Mouse (Mus musculus) cortical plate, adult 2 months (tissue): ENCODE measurements around the gene Prss33. TPM values are rescaled to one million over a fixed set of nuclear protein-coding genes. Genes with fewer than 3 reads are reported as not detected.

Experiments used
- H3K27ac ChIP-seq: fragments of 200-500 bp; 2 replicates; pipeline ENCODE4 v1.5.1; 2012; ENCODE audit warnings: low read length, control low read depth, inconsistent platforms; ENCODE audit not compliant: insufficient read depth
- H3K4me1 ChIP-seq: fragments of 200-500 bp; 2 replicates; pipeline ENCODE4 v1.6.1; 2011; ENCODE audit warnings: low read length; ENCODE audit not compliant: control insufficient read depth, insufficient read depth
- H3K4me3 ChIP-seq: fragments of 200-500 bp; 2 replicates; pipeline ENCODE4 v1.5.1; 2011; ENCODE audit warnings: mild to moderate bottlenecking, low read length, control low read depth; ENCODE audit not compliant: insufficient read depth
- CTCF ChIP-seq: fragments of 200-500 bp; IDR thresholded peaks from 2 replicates; pipeline ENCODE4 v1.5.1; 2011; ENCODE audit warnings: mild to moderate bottlenecking, control low read depth, low read length; ENCODE audit not compliant: insufficient read depth; ENCODE audit errors: extremely low read depth
- POLR2A ChIP-seq: fragments of 200-500 bp; IDR thresholded peaks from 2 replicates; pipeline ENCODE4 v1.6.1; 2011; ENCODE audit warnings: mild to moderate bottlenecking, low read length, control low read depth; ENCODE audit not compliant: insufficient read depth; ENCODE audit errors: extremely low read depth
- polyA plus RNA-seq: library from polyadenylated mRNA; depleted of rRNA; stranded (reverse); fragments of >200 nt; gene quantifications from 2 replicates; pipeline ENCODE4 v1.2.3, GENCODE M21; 2012; rRNA removed

Prss33 gene
- polyA plus RNA-seq, 1 experiment, result not detected

- 0 out of 2 replicates have a peak, but pooled peaks cover 1% of the 10 kb centered on the region for H3K4me1 ChIP-seq
- no peak overlapping the region for H3K4me3 ChIP-seq
- TF ChIP-seq POLR2A, result no peak
- TF ChIP-seq CTCF, result no peak
- no peak overlapping the region for H3K27ac ChIP-seq
Observed at GRCm38 (mm10) chr17:23788973-23789372, 46.9 kb downstream of the Prss33 start.

- 0 out of 2 replicates have a peak, but pooled peaks cover 1% of the 10 kb centered on the region for H3K4me1 ChIP-seq
- H3K4me3 ChIP-seq, result peak overlapping the region; percentile 28
- no peak for TF ChIP-seq CTCF
- TF ChIP-seq POLR2A, result peak; percentile 58; the same call in 1 of the 2 replicates
- H3K27ac ChIP-seq, result peak overlapping the region; percentile 7; the same call in 1 of the 2 replicates
Observed at GRCm38 (mm10) chr17:23786510-23786931, 49.3 kb downstream of the Prss33 start.

- Histone ChIP-seq H3K4me1 (0 out of 2 replicates have a peak, but pooled peaks cover 1% of the 10 kb centered on the region), H3K4me3 (peak within 1 kb of the TSS; percentile 28), H3K27ac (peak within 1 kb of the TSS; percentile 52)
- TF ChIP-seq CTCF, result no peak
- TF ChIP-seq POLR2A, result peak; percentile 60; the same call in 1 of the 2 replicates
Observed at GRCm38 (mm10) chr17:23785561-23786471, 50.0 kb downstream of the Prss33 start, which contains the start of gene Flywch2. Flywch2 (minus strand) TSS chr17:23786081.

GRCm38 (mm10) chr17:23783352-23783751 is 52.5 kb downstream of the Prss33 start:
- Histone ChIP-seq H3K4me1 (no peaks in the 10 kb centered on the region), H3K27ac (no peak overlapping the region), H3K4me3 (no peak overlapping the region)
- TF ChIP-seq POLR2A (no peak), CTCF (no peak)

Other genes with a start within 250 kb of the Prss33 start
- 27.2 and 28.5 TPM in 2 replicates for gene Zfp13, start 236.6 kb downstream of the Prss33 start, polyA plus RNA-seq
- 0.13 TPM in 1 of 2 replicates, not detected in the other for gene Zscan10, start 235.2 kb downstream of the Prss33 start, polyA plus RNA-seq
- 0.23 and 0.28 TPM in 2 replicates for gene Mmp25, start 190.8 kb downstream of the Prss33 start, polyA plus RNA-seq
- 0.10 TPM in 1 of 2 replicates, not detected in the other for gene Bicdl2, start 175.6 kb downstream of the Prss33 start, polyA plus RNA-seq
- 137 and 139 TPM in 2 replicates for gene Hcfc1r1, start 162.5 kb downstream of the Prss33 start, polyA plus RNA-seq
- 8.5 and 8.8 TPM in 2 replicates for gene Thoc6, start 162.2 kb downstream of the Prss33 start, polyA plus RNA-seq
- 2.7 and 4.2 TPM in 2 replicates for gene Tnfrsf12a, start 158.6 kb downstream of the Prss33 start, polyA plus RNA-seq
- 0.09 TPM in 1 of 2 replicates, not detected in the other for gene Cldn6, start 156.8 kb downstream of the Prss33 start, polyA plus RNA-seq
- gene Cldn9, start 152.0 kb downstream of the Prss33 start, polyA plus RNA-seq, result 0.13 and 0.21 TPM in 2 replicates
- 0.21 TPM in 2 replicates for gene 1520401A03Rik, start 113.3 kb downstream of the Prss33 start, polyA plus RNA-seq
- gene Pkmyt1, start 109.7 kb downstream of the Prss33 start, polyA plus RNA-seq, result 10.3 and 10.6 TPM in 2 replicates
- gene Paqr4, start 95.2 kb downstream of the Prss33 start, polyA plus RNA-seq, result 61.8 and 65.7 TPM in 2 replicates
- 0.85 and 0.96 TPM in 2 replicates for gene Kremen2, start 90.2 kb downstream of the Prss33 start, polyA plus RNA-seq
- gene Flywch1, start 64.5 kb downstream of the Prss33 start, polyA plus RNA-seq, result 257 and 259 TPM in 2 replicates
- gene Flywch2, start 50.0 kb downstream of the Prss33 start, polyA plus RNA-seq, result 27.2 and 28.8 TPM in 2 replicates
- gene Srrm2, start 45.5 kb downstream of the Prss33 start, polyA plus RNA-seq, result 640 and 696 TPM in 2 replicates
- gene Elob, start 6.9 kb downstream of the Prss33 start, polyA plus RNA-seq, result 547 and 628 TPM in 2 replicates
- gene Prss32, start 7.8 kb upstream of the Prss33 start, polyA plus RNA-seq, result not detected in 2 replicates
- gene Prss41, start 8.1 kb upstream of the Prss33 start, polyA plus RNA-seq, result 0.23 and 0.29 TPM in 2 replicates
- not detected in 2 replicates for gene Prss21, start 32.0 kb upstream of the Prss33 start, polyA plus RNA-seq
- not detected in 2 replicates for gene Dcpp1, start 44.8 kb upstream of the Prss33 start, polyA plus RNA-seq
- gene Dcpp2, start 44.8 kb upstream of the Prss33 start, polyA plus RNA-seq, result not detected in 2 replicates
- not detected in 2 replicates for gene Dcpp3, start 81.4 kb upstream of the Prss33 start, polyA plus RNA-seq
- not detected in 2 replicates for gene Sbp, start 105.6 kb upstream of the Prss33 start, polyA plus RNA-seq
- gene Sbpl, start 119.2 kb upstream of the Prss33 start, polyA plus RNA-seq, result not detected in 2 replicates
- gene Prss30, start 144.5 kb upstream of the Prss33 start, polyA plus RNA-seq, result 0.46 and 0.47 TPM in 2 replicates
- gene Prss22, start 162.0 kb upstream of the Prss33 start, polyA plus RNA-seq, result 1.6 and 1.7 TPM in 2 replicates
- 0.08 TPM in 1 of 2 replicates, not detected in the other for gene Prss27, start 202.1 kb upstream of the Prss33 start, polyA plus RNA-seq
- gene Kctd5, start 237.4 kb upstream of the Prss33 start, polyA plus RNA-seq, result 23.5 and 25.1 TPM in 2 replicates